Mouse (Mus musculus) bone marrow macrophage, adult 2 months (primary cell): ENCODE data around the gene Pqlc2. TPM values are rescaled to one million over a fixed set of nuclear protein-coding genes. Genes with fewer than 3 reads are reported as not detected.

Experiments
- H3K27ac ChIP-seq: 2 replicates; pipeline ENCODE4 v1.5.1; 2012; ENCODE audit warnings: low read depth, low read length; ENCODE audit not compliant: insufficient read depth
- H3K4me1 ChIP-seq: 2 replicates; pipeline ENCODE4 v1.6.1; 2012; ENCODE audit warnings: low read length; ENCODE audit not compliant: control insufficient read depth, insufficient read depth
- H3K4me3 ChIP-seq: 2 replicates; pipeline ENCODE4 v1.5.1; 2012; ENCODE audit warnings: mild to moderate bottlenecking, low read length, moderate library complexity; ENCODE audit not compliant: insufficient read depth
- CTCF ChIP-seq: IDR thresholded peaks from 2 replicates; pipeline ENCODE4 v1.5.1; 2012; ENCODE audit warnings: low read depth, mild to moderate bottlenecking, low read length, moderate library complexity
- POLR2A ChIP-seq: IDR thresholded peaks from 2 replicates; pipeline ENCODE4 v1.6.1; 2012; ENCODE audit warnings: mild to moderate bottlenecking, low read depth, low read length, borderline replicate concordance
- polyA plus RNA-seq: library from polyadenylated mRNA; stranded (reverse); fragments of >200 nt; gene quantifications from 2 replicates; pipeline ENCODE4 v1.2.4, GENCODE M21; 2012; ENCODE audit not compliant: missing spikeins, insufficient read depth, insufficient read length

The Pqlc2 gene
- polyA plus RNA-seq, 1 experiment: 26.7 TPM

- H3K4me3 ChIP-seq: peak overlapping the region; percentile 47
- TF ChIP-seq POLR2A: no peak
- TF ChIP-seq CTCF: peak; percentile 53
- H3K27ac ChIP-seq: no peak overlapping the region
- H3K4me1 ChIP-seq: peaks cover 12% of the 10 kb centered on the region
Observed at GRCm38 (mm10) chr4:139336822-139337483, 26.4 kb upstream of the Pqlc2 start.

GRCm38 (mm10) chr4:139335507-139335906, 25.0 kb upstream of the Pqlc2 start:
- no peak overlapping the region for H3K27ac ChIP-seq
- H3K4me1 ChIP-seq: peaks cover 6% of the 10 kb centered on the region; the same call in 1 of the 2 replicates

DNA sequence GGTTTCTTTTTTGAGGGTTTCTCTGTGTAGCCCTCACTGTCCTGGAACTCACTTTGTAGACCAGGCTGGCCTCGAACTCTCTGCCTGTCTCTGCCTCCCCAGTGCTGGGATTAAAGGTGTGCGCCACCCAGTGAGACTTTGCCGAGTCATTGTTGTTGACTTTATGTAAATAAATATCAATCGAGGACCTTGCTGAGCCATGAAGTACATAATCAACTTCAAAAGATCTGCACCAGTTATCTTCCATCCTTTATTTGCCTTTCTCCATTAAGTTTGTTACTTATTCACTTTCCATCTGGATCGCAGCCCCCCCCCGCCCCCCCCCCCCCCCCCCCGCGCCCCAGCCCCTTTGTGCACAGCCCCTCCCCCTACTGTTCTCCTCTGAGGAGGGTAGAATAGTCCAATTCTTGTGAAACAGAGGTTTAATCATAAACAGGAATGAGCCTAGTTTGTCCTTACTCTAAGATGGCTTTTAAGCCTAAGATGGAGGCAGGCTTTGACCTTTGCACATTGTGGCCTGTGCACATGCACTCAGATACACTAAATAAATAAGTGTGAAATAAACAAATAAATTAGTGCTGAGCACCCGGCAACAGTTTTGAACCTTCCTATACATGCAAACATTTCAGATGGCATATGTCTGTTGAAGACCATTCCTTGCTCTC, 24.3 kb upstream of the Pqlc2 start:
- no peak for TF ChIP-seq POLR2A
- no peak for TF ChIP-seq CTCF
- H3K4me1 ChIP-seq: peaks cover 6% of the 10 kb centered on the region; the same call in 1 of the 2 replicates
- no peak overlapping the region for H3K4me3 ChIP-seq
- H3K27ac ChIP-seq: no peak overlapping the region

More at GRCm38 (mm10) chr4:139335507-139335906, 25.0 kb upstream of the Pqlc2 start:
- H3K4me3 ChIP-seq: no peak overlapping the region
- TF ChIP-seq POLR2A (no peak), CTCF (no peak)

DNA sequence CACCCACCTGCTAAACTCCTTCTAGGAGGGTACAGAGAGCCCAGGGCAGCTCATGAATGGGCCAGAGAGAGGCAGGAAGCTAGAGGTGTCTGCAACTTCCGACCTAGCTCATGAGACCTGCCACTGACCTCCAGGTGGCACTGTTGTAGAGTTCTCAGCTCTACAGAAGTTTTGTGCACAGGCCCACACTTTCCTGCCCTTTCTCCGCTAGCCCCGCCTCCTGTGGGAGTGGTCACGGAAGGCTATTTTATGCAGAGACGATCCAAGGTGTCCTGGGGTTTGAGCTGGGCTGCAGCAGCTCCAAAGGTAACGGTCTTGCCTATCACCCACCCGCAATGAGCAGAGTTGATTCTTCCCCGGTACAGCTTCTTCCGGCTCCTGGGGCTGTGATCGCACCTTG, 20.1 kb upstream of the Pqlc2 start:
- Histone ChIP-seq H3K4me1 (peaks cover 3% of the 10 kb centered on the region; the same call in 1 of the 2 replicates), H3K27ac (no peak overlapping the region), H3K4me3 (peak overlapping the region; percentile 51)
- TF ChIP-seq POLR2A (no peak), CTCF (no peak; the same call in 1 of the 2 replicates)

DNA sequence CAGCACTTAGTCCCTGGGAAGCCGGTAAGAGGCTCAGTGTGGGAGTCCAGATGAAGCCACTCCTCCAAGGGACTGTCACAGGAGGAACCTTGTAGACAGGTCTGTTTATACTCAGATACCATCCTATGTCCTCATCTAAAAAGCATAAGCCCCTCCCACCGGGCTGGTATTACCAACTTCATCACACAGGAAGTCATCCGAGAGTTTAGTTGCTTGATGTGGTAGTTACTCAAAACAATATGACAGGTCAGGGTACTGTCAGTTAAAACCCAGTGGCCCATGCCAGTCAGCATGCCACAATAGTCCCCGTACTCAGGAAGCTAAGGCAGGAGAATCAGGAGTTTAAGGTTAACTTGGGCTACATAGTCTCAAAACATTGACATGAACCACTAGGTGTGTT, 9.2 kb upstream of the Pqlc2 start:
- H3K27ac ChIP-seq: no peak overlapping the region
- H3K4me1 ChIP-seq: peaks cover 9% of the 10 kb centered on the region
- no peak overlapping the region for H3K4me3 ChIP-seq
- TF ChIP-seq POLR2A: no peak
- TF ChIP-seq CTCF: no peak

GRCm38 (mm10) chr4:139318449-139318848, 7.9 kb upstream of the Pqlc2 start:
- peaks cover 9% of the 10 kb centered on the region for H3K4me1 ChIP-seq
- no peak for TF ChIP-seq CTCF
- TF ChIP-seq POLR2A: no peak
- H3K27ac ChIP-seq: no peak overlapping the region
- H3K4me3 ChIP-seq: no peak overlapping the region

DNA sequence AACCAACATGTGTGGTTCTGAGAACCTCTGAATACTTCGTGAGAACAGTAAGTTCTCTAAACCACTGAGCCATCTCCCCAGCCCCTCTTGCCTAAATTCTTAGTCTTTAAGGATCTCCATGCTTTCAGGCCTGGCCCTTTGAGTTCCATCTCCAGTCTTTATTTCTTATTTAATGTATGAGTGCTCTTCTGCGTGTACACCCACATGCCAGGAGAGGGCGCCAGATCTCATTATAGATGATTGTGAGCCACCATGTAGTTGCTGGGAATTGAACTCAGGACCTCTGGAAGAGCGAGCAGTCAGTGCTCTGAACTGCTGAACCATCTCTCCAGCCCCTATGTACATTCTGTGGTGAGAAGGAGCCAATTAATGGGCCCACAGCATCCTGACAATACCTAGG, 2.1 kb upstream of the Pqlc2 start:
- 0 out of 2 replicates have a peak, but pooled peaks have one; percentile 17 for TF ChIP-seq CTCF
- no peak for TF ChIP-seq POLR2A
- H3K27ac ChIP-seq: no peak overlapping the region
- no peak overlapping the region for H3K4me3 ChIP-seq
- H3K4me1 ChIP-seq: peaks cover 33% of the 10 kb centered on the region

DNA sequence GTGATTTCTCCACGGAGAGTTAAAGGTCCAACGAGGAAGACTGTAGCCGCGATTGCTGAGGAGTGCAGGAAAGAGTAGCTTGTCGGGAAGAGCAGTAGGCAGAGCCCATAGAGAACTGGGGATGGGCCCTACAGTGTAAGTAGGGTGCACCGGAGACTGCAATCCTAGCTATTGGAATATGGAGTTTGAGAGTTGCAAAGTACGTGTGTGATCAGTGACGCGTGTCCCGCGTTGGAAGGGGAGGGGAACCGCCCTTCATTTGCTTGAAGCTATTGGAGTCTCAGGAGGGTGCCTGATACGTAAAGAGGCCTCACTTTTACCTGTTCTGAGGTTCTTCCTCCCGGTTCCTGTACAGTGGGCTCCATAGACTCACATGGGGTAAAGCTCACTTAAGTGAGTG, 1.2 kb upstream of the Pqlc2 start:
- Histone ChIP-seq H3K4me1 (peaks cover 29% of the 10 kb centered on the region), H3K27ac (no peak overlapping the region), H3K4me3 (peak overlapping the region; percentile 85)
- TF ChIP-seq POLR2A (no peak), CTCF (no peak)

DNA sequence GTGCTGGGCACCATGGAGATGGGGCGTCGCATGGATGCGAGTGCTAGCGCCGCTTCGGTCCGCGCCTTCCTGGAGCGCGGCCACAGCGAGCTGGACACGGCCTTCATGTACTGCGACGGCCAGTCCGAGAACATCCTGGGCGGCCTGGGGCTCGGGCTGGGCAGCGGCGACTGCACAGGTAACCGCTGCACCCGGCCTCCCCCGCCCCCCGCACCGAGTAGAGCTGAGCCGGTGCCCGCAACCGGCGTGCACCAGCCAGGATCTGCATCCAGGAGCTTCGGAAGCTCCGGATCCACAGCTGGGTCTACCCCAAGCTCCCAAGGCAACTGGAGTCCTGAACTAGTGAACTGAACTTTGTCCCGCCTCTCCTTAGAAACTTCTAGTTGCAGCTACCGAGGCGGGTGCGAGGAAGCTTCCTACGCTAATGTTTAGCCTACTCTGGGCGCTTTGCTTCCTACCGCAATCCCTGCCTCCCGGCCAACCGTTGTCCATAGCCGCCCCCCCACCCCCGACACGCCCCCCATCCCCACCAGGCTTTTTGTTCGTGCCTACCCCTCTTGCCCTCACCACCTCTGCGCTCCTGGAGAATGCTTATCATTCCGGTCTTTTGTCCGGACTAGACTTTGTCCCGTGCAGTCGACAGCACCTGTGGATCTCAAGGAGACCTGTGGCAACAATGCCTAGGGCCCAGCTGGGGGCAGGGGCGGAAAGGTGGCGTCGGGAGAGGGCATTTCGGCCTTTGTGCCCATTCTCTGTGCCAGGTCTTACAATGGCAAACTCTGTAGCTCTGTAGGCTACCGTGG, 592 bp upstream of the Pqlc2 start:
- Histone ChIP-seq H3K27ac (peak overlapping the region; percentile 28), H3K4me1 (peaks cover 26% of the 10 kb centered on the region), H3K4me3 (peak overlapping the region; percentile 85)
- TF ChIP-seq CTCF (no peak), POLR2A (no peak)

- H3K4me1 ChIP-seq: peaks cover 26% of the 10 kb centered on the region
- no peak overlapping the region for H3K27ac ChIP-seq
Observed at GRCm38 (mm10) chr4:139309651-139310050, 857 bp downstream of the Pqlc2 start.

More at GRCm38 (mm10) chr4:139309651-139310050, 857 bp downstream of the Pqlc2 start:
- H3K4me3 ChIP-seq: peak overlapping the region; percentile 85
- TF ChIP-seq CTCF (no peak), POLR2A (no peak)
